Mouse (Mus musculus) ES-Bruce4 (cell line): ENCODE data around the gene Ttll5.

Experiments
- CTCF ChIP-seq: IDR thresholded peaks from one replicate; pipeline ENCODE4 v1.8.1; 2011; ENCODE audit warnings: low read depth, low read length
- EP300 ChIP-seq: IDR thresholded peaks from 2 replicates; pipeline ENCODE4 v1.6.1; 2011; ENCODE audit warnings: low read depth, low read length; ENCODE audit not compliant: insufficient read depth

DNA sequence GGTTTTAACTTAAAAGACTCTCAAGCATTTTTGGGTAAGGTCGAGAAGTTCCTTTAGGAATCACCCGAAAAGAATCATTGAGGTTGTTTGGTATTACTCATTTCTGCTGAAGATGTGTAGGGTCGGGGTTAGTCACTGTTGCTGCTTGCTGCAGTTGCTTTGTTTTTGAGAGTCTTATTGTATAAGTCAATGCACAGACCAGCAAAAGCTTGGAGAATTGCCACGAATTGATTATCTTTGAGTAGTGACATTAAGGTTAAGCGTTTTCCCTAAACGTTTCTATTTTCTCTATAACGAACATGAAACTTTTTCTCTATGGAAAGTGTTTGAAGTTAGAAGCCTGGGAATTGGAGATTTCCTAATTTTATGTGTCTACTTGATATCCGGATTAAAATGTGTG, 902 bp downstream of the Ttll5 start:
- no peak for TF ChIP-seq CTCF
- no peak for TF ChIP-seq EP300
